Mouse (Mus musculus) stomach, embryonic 14.5 days (tissue): Measurements from ENCODE around the gene 2310034G01Rik. TPM values are rescaled to one million over a fixed set of nuclear protein-coding genes. Genes with fewer than 3 reads are reported as not detected.
A peak's percentile ranks its signal among the peaks of the same experiment; 100 is the strongest.

Experiments used
- microRNA counts: library from miRNA; unstranded; fragments of <30 nt; microRNA quantifications from one replicate; lab custom pipeline; 2016
- microRNA-seq: library from miRNA; unstranded; fragments of <30 nt; microRNA quantifications from one replicate; pipeline ENCODE4, GENCODE M21; 2016
- polyA plus RNA-seq: library from polyadenylated mRNA; unstranded; fragments of >200 nt; fragmentation: Nextera tagmentation; extraction: Ambion mirVana; gene quantifications from 2 replicates; pipeline ENCODE4 v1.2.1, GENCODE M21; 2014

Gene 2310034G01Rik
- polyA plus RNA-seq, 1 experiment from 2014 or later: 2.1 TPM

MicroRNAs within 50 kb of the gene (microRNA counts, 519-probe panel; counts per million panel counts)
- microRNA mmu-miR-146b (lab: Ali Mortazavi, UCI): 2,820 counts per million, percentile 49 among the panel's probes with 10 or more counts

Small RNAs within 50 kb of the gene (microRNA-seq; reads per million reads assigned to microRNA genes)
- not detected for gene Mir146b

Other genes starting within 250 kb of the 2310034G01Rik start
- not detected in 2 replicates for gene Elovl3, start 218.4 kb downstream of the 2310034G01Rik start, polyA plus RNA-seq
- gene Pitx3, start 202.0 kb downstream of the 2310034G01Rik start, polyA plus RNA-seq: not detected in 2 replicates
- 56.6 and 63.7 TPM in 2 replicates for gene Gbf1, start 197.8 kb downstream of the 2310034G01Rik start, polyA plus RNA-seq
- gene Nfkb2, start 46.0 kb downstream of the 2310034G01Rik start, polyA plus RNA-seq: 8.0 and 10.1 TPM in 2 replicates
- gene Psd, start 23.1 kb downstream of the 2310034G01Rik start, polyA plus RNA-seq: 41.9 and 44.3 TPM in 2 replicates
- 13.7 and 16.1 TPM in 2 replicates for gene Fbxl15, start 22.1 kb downstream of the 2310034G01Rik start, polyA plus RNA-seq
- 151 and 169 TPM in 2 replicates for gene Cuedc2, start 11.6 kb downstream of the 2310034G01Rik start, polyA plus RNA-seq
- gene Mfsd13a, start 9.2 kb downstream of the 2310034G01Rik start, polyA plus RNA-seq: 10.8 and 11.4 TPM in 2 replicates
- 141 and 142 TPM in 2 replicates for gene Actr1a, start 45.4 kb upstream of the 2310034G01Rik start, polyA plus RNA-seq
- 31.5 and 35.4 TPM in 2 replicates for gene Sufu, start 46.6 kb upstream of the 2310034G01Rik start, polyA plus RNA-seq
- gene Trim8, start 151.4 kb upstream of the 2310034G01Rik start, polyA plus RNA-seq: 22.3 and 23.5 TPM in 2 replicates
- 89.4 and 98.7 TPM in 2 replicates for gene Arl3, start 222.9 kb upstream of the 2310034G01Rik start, polyA plus RNA-seq
- gene Sfxn2, start 223.1 kb upstream of the 2310034G01Rik start, polyA plus RNA-seq: 19.3 and 20.8 TPM in 2 replicates
- 35.7 and 37.0 TPM in 2 replicates for gene Wbp1l, start 248.8 kb upstream of the 2310034G01Rik start, polyA plus RNA-seq